Mouse (Mus musculus) limb, embryonic 15.5 days (tissue): ENCODE results near the gene Zpr1. TPM values are rescaled to one million over a fixed set of nuclear protein-coding genes. Genes with fewer than 3 reads are reported as not detected.

Experiments
- polyA plus RNA-seq: library from polyadenylated mRNA; unstranded; fragments of >200 nt; fragmentation: Nextera tagmentation; extraction: Ambion mirVana; gene quantifications from 2 replicates; pipeline ENCODE4 v1.2.1, GENCODE M21; 2015

The Zpr1 gene
- polyA plus RNA-seq, 1 experiment from 2014 or later, result 56.6 TPM

Other genes with a start within 250 kb of the Zpr1 start
- gene Apoa1, start 44.5 kb upstream of the Zpr1 start, polyA plus RNA-seq, result 4.1 and 14.1 TPM in 2 replicates
- gene Apoc3, start 37.4 kb upstream of the Zpr1 start, polyA plus RNA-seq, result not detected in 2 replicates
- gene Apoa4, start 32.4 kb upstream of the Zpr1 start, polyA plus RNA-seq, result 0.24 TPM in 1 of 2 replicates, not detected in the other
- not detected in 2 replicates for gene Apoa5, start 4.4 kb upstream of the Zpr1 start, polyA plus RNA-seq
- 19.9 and 23.5 TPM in 2 replicates for gene Bud13, start 9.9 kb downstream of the Zpr1 start, polyA plus RNA-seq
- gene 4931429L15Rik, start 46.9 kb downstream of the Zpr1 start, polyA plus RNA-seq, result not detected in 2 replicates